Mouse (Mus musculus) small intestine, adult 2 months (tissue): Measurements from ENCODE around the gene Ddx50. TPM values are rescaled to one million over a fixed set of nuclear protein-coding genes. Genes with fewer than 3 reads are reported as not detected.

ENCODE experiments used
- H3K27ac ChIP-seq: fragments of 200-500 bp; 2 replicates; pipeline ENCODE4 v1.5.1; 2012; ENCODE audit warnings: low read depth, low read length, control low read depth, inconsistent platforms; ENCODE audit not compliant: insufficient read depth
- H3K27me3 ChIP-seq: fragments of 200-500 bp; 2 replicates; pipeline ENCODE4 v1.6.1; 2012; ENCODE audit warnings: mild to moderate bottlenecking, moderate library complexity, low read length, inconsistent platforms; ENCODE audit not compliant: control insufficient read depth, insufficient read depth
- H3K36me3 ChIP-seq: fragments of 200-500 bp; 2 replicates; pipeline ENCODE4 v1.6.1; 2012; ENCODE audit warnings: mild to moderate bottlenecking, low read length, control low read depth, inconsistent platforms; ENCODE audit not compliant: control insufficient read depth, insufficient read depth
- H3K4me1 ChIP-seq: fragments of 200-500 bp; 2 replicates; pipeline ENCODE4 v1.6.1; 2012; ENCODE audit warnings: low read length, inconsistent platforms, mixed read lengths; ENCODE audit not compliant: control insufficient read depth, insufficient read depth, insufficient read length
- H3K4me3 ChIP-seq: fragments of 200-500 bp; 2 replicates; pipeline ENCODE4 v1.5.1; 2012; ENCODE audit warnings: low read depth, mild to moderate bottlenecking, control low read depth, inconsistent platforms, low read length, moderate library complexity
- CTCF ChIP-seq: fragments of 200-500 bp; IDR thresholded peaks from 2 replicates; pipeline ENCODE4 v1.5.1; 2012; ENCODE audit warnings: low read depth, mild to moderate bottlenecking, control low read depth, inconsistent platforms, low read length, moderate library complexity, mixed read lengths; ENCODE audit not compliant: insufficient replicate concordance, insufficient read length; ENCODE audit errors: extremely low read depth
- POLR2A ChIP-seq: fragments of 200-500 bp; IDR thresholded peaks from 2 replicates; pipeline ENCODE4 v1.6.1; 2012; ENCODE audit warnings: low read depth, mild to moderate bottlenecking, control low read depth, inconsistent platforms, low read length, moderate library complexity
- WGBS: fragments of 180-500 bp; shearing (Covaris S2); methylation state at CpG from one replicate; pipeline ENCODE4 v1.1.7; 2018; 5-methylcytosine and 5-hydroxymethylcytosine counted together
- polyA plus RNA-seq: library from polyadenylated mRNA; depleted of rRNA; stranded (reverse); fragments of >200 nt; gene quantifications from 2 replicates; pipeline ENCODE4 v1.2.3, GENCODE M21; 2012; rRNA removed

Ddx50 gene
- polyA plus RNA-seq, 1 experiment, result 2.8 TPM

GRCm38 (mm10) chr10:62568861-62569260, 82.2 kb downstream of the Ddx50 start:
- TF ChIP-seq POLR2A (no peak), CTCF (no peak)
- no peak overlapping the region for H3K27ac ChIP-seq
- no peaks in the 10 kb centered on the region for H3K27me3 ChIP-seq
- 56% methylated on average over 4 of the region's 4 CpGs for WGBS
- H3K4me3 ChIP-seq, result no peak overlapping the region
- no peaks in the 10 kb centered on the region for H3K4me1 ChIP-seq
- peaks cover 44% of the 10 kb centered on the region for H3K36me3 ChIP-seq

Other genes with a start within 250 kb of the Ddx50 start
- gene Hkdc1, start 228.7 kb downstream of the Ddx50 start, polyA plus RNA-seq, result 44.7 and 137 TPM in 2 replicates
- gene 4930507D05Rik, start 201.7 kb downstream of the Ddx50 start, polyA plus RNA-seq, result 0.05 TPM in 1 of 2 replicates, not detected in the other
- 8.4 and 10.9 TPM in 2 replicates for gene Supv3l1, start 201.5 kb downstream of the Ddx50 start, polyA plus RNA-seq
- 1.3 and 3.2 TPM in 2 replicates for gene Vps26a, start 164.4 kb downstream of the Ddx50 start, polyA plus RNA-seq
- gene Srgn, start 123.8 kb downstream of the Ddx50 start, polyA plus RNA-seq, result 6.5 and 8.2 TPM in 2 replicates
- gene Kif1bp, start 72.8 kb downstream of the Ddx50 start, polyA plus RNA-seq, result 21.0 and 21.2 TPM in 2 replicates
- gene Ddx21, start 48.9 kb downstream of the Ddx50 start, polyA plus RNA-seq, result 1.9 and 2.3 TPM in 2 replicates
- gene Stox1, start 74.9 kb upstream of the Ddx50 start, polyA plus RNA-seq, result 0.11 and 0.14 TPM in 2 replicates
- gene Ccar1, start 141.1 kb upstream of the Ddx50 start, polyA plus RNA-seq, result 46.4 and 77.7 TPM in 2 replicates